Comparison of ENCODE assay signal across 28 mouse cellular contexts in genomic region chr11:80152376-80152775, GRCm38 (mm10). TPM values are rescaled to one million over a fixed set of nuclear protein-coding genes. Genes with fewer than 3 reads are reported as not detected.
DNase-seq lines count a peak whose midpoint lies in the region; ATAC-seq and TF ChIP-seq lines count a peak whose summit lies in the region.
"Had no signal": no experiment of that assay in that cellular context is flagged by ENCODE, and none has a peak within 500 bp of the region (broad histone marks: within the 10 kb centered on the region; RNA-seq: fewer than 3 reads in every experiment).

No protein-coding gene starts in this region.

- TF ChIP-seq POLR2A in heart, adult 2 months (IDR thresholded peaks at IDR 0.05; ENCODE audit: insufficient read depth, low read depth, low read length) = no peak

- H3K27me3 ChIP-seq in heart, adult 2 months (ENCODE audit: control insufficient read depth, insufficient read depth, low read length) = no peaks in the 10 kb centered on the region
- H3K27me3 ChIP-seq in kidney, embryonic 15.5 days = peaks cover 43% of the 10 kb centered on the region
- H3K27me3 ChIP-seq in Patski = no peaks in the 10 kb centered on the region

- H3K27ac ChIP-seq in heart, adult 2 months = peak overlapping the region; percentile 40; the same call in 1 of the 2 replicates
- H3K27ac ChIP-seq in kidney, embryonic 15.5 days = no peak overlapping the region
- H3K27ac ChIP-seq: embryonic facial prominence, embryonic 15.5 days; hindbrain, embryonic 14.5 days; kidney, postnatal 0 days; limb, embryonic 12.5 days; liver, embryonic 14.5 days; neural tube, embryonic 12.5 days had no signal

- WGBS in heart, adult 2 months = 53% methylated on average over 8 of the region's 8 CpGs
- 72% methylated on average over 8 of the region's 8 CpGs for WGBS in kidney, embryonic 15.5 days

- no peak overlapping the region for H3K4me2 ChIP-seq in kidney, embryonic 15.5 days
- H3K4me2 ChIP-seq: embryonic facial prominence, embryonic 15.5 days; hindbrain, embryonic 14.5 days; limb, embryonic 12.5 days; neural tube, embryonic 12.5 days had no signal

- TF ChIP-seq CTCF in heart, adult 2 months (IDR thresholded peaks at IDR 0.05) = no peak
- TF ChIP-seq CTCF in Patski (IDR thresholded peaks at IDR 0.05) = no peak

- no peak overlapping the region for H3K9ac ChIP-seq in heart, adult 2 months (ENCODE audit: low read depth, low read length)
- H3K9ac ChIP-seq in kidney, embryonic 15.5 days = no peak overlapping the region
- H3K9ac ChIP-seq: embryonic facial prominence, embryonic 15.5 days; hindbrain, embryonic 14.5 days; limb, embryonic 12.5 days; liver, embryonic 14.5 days; neural tube, embryonic 12.5 days had no signal

- peaks cover 4% of the 10 kb centered on the region; the same call in 1 of the 2 replicates for H3K4me1 ChIP-seq in heart, adult 2 months (ENCODE audit: control insufficient read depth, insufficient read depth, low read length)
- peaks cover 8% of the 10 kb centered on the region; the same call in 1 of the 2 replicates for H3K4me1 ChIP-seq in kidney, embryonic 15.5 days

- H3K9me3 ChIP-seq in kidney, embryonic 15.5 days (replicated peaks) = no peaks in the 10 kb centered on the region
- H3K9me3 ChIP-seq: embryonic facial prominence, embryonic 15.5 days; limb, embryonic 12.5 days; neural tube, embryonic 12.5 days had no signal

- H3K79me2 ChIP-seq in heart, adult 2 months (replicated peaks; ENCODE audit: control insufficient read depth, insufficient read depth, low read length) = no peaks in the 10 kb centered on the region

- CTCF ChIA-PET in Patski (lab: Charles Lee) = interaction anchor here (1.5 kb wide), 1 partner anchor 31 kb away, joined by 3 read pairs; the partner anchor contains the start of gene Rnf135

- in situ Hi-C loops in Patski (cut with MboI; ENCODE audit: low pct_unique_long_range_greater_than_20kb) = no loop called here

- H3K4me3 ChIP-seq in heart, adult 2 months = no peak overlapping the region
- H3K4me3 ChIP-seq in kidney, embryonic 15.5 days (replicated peaks) = no peak overlapping the region
- H3K4me3 ChIP-seq: embryonic facial prominence, embryonic 15.5 days; limb, embryonic 12.5 days; neural tube, embryonic 12.5 days had no signal

- TF ChIP-seq EP300 in heart, adult 2 months (IDR thresholded peaks at IDR 0.05; ENCODE audit: insufficient read depth, low read depth, low read length) = no peak

- POLR2A ChIA-PET in Patski (lab: Charles Lee) = no interaction called here

- no peaks in the 10 kb centered on the region for H3K36me3 ChIP-seq in heart, adult 2 months (ENCODE audit: control insufficient read depth, insufficient read depth, low read length)
- H3K36me3 ChIP-seq in kidney, embryonic 15.5 days = no peaks in the 10 kb centered on the region
- H3K36me3 ChIP-seq: embryonic facial prominence, embryonic 15.5 days; limb, embryonic 12.5 days; neural tube, embryonic 12.5 days had no signal

- DNase-seq in heart, adult 2 months = no peak
- no peak for DNase-seq in heart, postnatal 14 days
- DNase-seq in kidney, postnatal 36 days = peak; percentile 40 to 48
- DNase-seq in 3134 (ENCODE audit: extremely low read depth, insufficient read length, low spot score) = peak; percentile 48
- DNase-seq in Patski (ENCODE audit: low read depth, low spot score) = no peak
- DNase-seq in thymus, postnatal 0 days (ENCODE audit: low spot score) = no peak
- DNase-seq in heart, postnatal 25 days (ENCODE audit: low spot score) = no peak
- DNase-seq: adrenal gland, postnatal 14 days; B cell, adult 2 months; cerebellum, adult 8-10 months; gastrocnemius, postnatal 14 days; heart, adult 18-20 months; heart, postnatal 4 days; midbrain, embryonic 14.5 days; right cerebral cortex, postnatal 25 days; thymus, postnatal 36 days had no signal

- no peak for ATAC-seq in kidney, embryonic 15.5 days (replicated peaks; ENCODE audit: low FRiP score)
- peak; percentile 47 for ATAC-seq in Patski
- ATAC-seq: forebrain, embryonic 14.5 days; inflammation-experienced regulatory T-cells, adult 6 months had no signal

- intact Hi-C loops in heart, adult 2 months (cut with DNase I) = no loop called here
- intact Hi-C loops in heart, postnatal 14 days (cut with DNase I) = no loop called here
- intact Hi-C loops in heart, postnatal 25 days (cut with DNase I) = no loop called here

RNA-seq across cellular contexts. Expression of gene Adap2, which starts 1.5 kb away (rescaled TPM):
- 10 to 100 TPM; 10.5 to 11.0 TPM for total RNA-seq in heart, adult 2 months (2021)
- polyA plus RNA-seq in heart, adult 2 months (2012; rRNA removed) = 5.5 and 8.1 TPM in 2 replicates
- 10 to 100 TPM; 16.9 to 17.6 TPM for total RNA-seq in heart, postnatal 14 days (2021)
- 2.3 and 2.7 TPM in 2 replicates for polyA plus RNA-seq in kidney, embryonic 15.5 days (2015; fragmentation: Nextera tagmentation; extraction: Ambion mirVana)
- 0.19 TPM for polyA plus RNA-seq in Patski (2021)
- polyA plus RNA-seq in thymus, postnatal 0 days (2015; fragmentation: Nextera tagmentation; extraction: Ambion mirVana) = 3.2 and 4.1 TPM in 2 replicates
- 10 to 100 TPM; 10.3 to 15.1 TPM for total RNA-seq in heart, postnatal 25 days (2021)
- total RNA-seq: common myeloid progenitor, adult 5-6 weeks; megakaryocyte-erythroid progenitor cell, adult 5-6 weeks; MEL had no signal

RNA-seq across cellular contexts. Expression of gene Tefm, which starts 10.4 kb away (rescaled TPM):
- 10 to 100 TPM; 24.4 to 28.7 TPM for total RNA-seq in heart, adult 2 months (2021)
- polyA plus RNA-seq in heart, adult 2 months (2012; rRNA removed) = 14.7 and 21.3 TPM in 2 replicates
- 10 to 100 TPM; 24.4 to 24.8 TPM for total RNA-seq in heart, postnatal 14 days (2021)
- polyA plus RNA-seq in kidney, embryonic 15.5 days (2015; fragmentation: Nextera tagmentation; extraction: Ambion mirVana) = 36.3 and 36.8 TPM in 2 replicates
- 26.0 TPM for polyA plus RNA-seq in Patski (2021)
- polyA plus RNA-seq in thymus, postnatal 0 days (2015; fragmentation: Nextera tagmentation; extraction: Ambion mirVana) = 39.2 and 41.0 TPM in 2 replicates
- 10 to 100 TPM; 25.8 to 29.7 TPM for total RNA-seq in heart, postnatal 25 days (2021)

RNA-seq across cellular contexts. Expression of gene Rnf135, which starts 31.3 kb away (rescaled TPM):
- total RNA-seq in heart, adult 2 months (2021) = 1 to 10 TPM; 4.4 to 4.6 TPM
- polyA plus RNA-seq in heart, adult 2 months (2012; rRNA removed) = 5.4 and 6.3 TPM in 2 replicates
- total RNA-seq in heart, postnatal 14 days (2021) = 1 to 10 TPM; 7.1 to 7.4 TPM
- polyA plus RNA-seq in kidney, embryonic 15.5 days (2015; fragmentation: Nextera tagmentation; extraction: Ambion mirVana) = 10.1 and 11.6 TPM in 2 replicates
- 14.0 TPM for polyA plus RNA-seq in Patski (2021)
- polyA plus RNA-seq in thymus, postnatal 0 days (2015; fragmentation: Nextera tagmentation; extraction: Ambion mirVana) = 7.7 and 8.2 TPM in 2 replicates
- 1 to 10 TPM; 5.8 to 6.0 TPM for total RNA-seq in heart, postnatal 25 days (2021)

RNA-seq across cellular contexts. Expression of gene Rhot1, which starts 56.4 kb away (rescaled TPM):
- total RNA-seq in heart, adult 2 months (2021) = 10 to 100 TPM; 57.2 to 60.7 TPM
- polyA plus RNA-seq in heart, adult 2 months (2012; rRNA removed) = 38.7 and 69.5 TPM in 2 replicates
- total RNA-seq in heart, postnatal 14 days (2021) = 10 to 100 TPM; 61.8 to 65.3 TPM
- 53.3 and 54.8 TPM in 2 replicates for polyA plus RNA-seq in kidney, embryonic 15.5 days (2015; fragmentation: Nextera tagmentation; extraction: Ambion mirVana)
- polyA plus RNA-seq in Patski (2021) = 49.4 TPM
- 40.3 and 42.8 TPM in 2 replicates for polyA plus RNA-seq in thymus, postnatal 0 days (2015; fragmentation: Nextera tagmentation; extraction: Ambion mirVana)
- total RNA-seq in heart, postnatal 25 days (2021) = 10 to 100 TPM; 62.4 to 68.1 TPM

Comparison
In these comparisons a context has a peak if more than half of its experiments do, and no peak if none do; other contexts are left out.
1. DNase-seq: peak in kidney, postnatal 36 days (2 of 2) and 3134 (single experiment); none in heart, adult 2 months (0 of 2), heart, postnatal 14 days (0 of 2), Patski (single experiment), thymus, postnatal 0 days (single experiment) and heart, postnatal 25 days (single experiment).